Mouse (Mus musculus): ENCODE measurements around the gene Grin2a. TPM values are rescaled to one million over a fixed set of nuclear protein-coding genes. Genes with fewer than 3 reads are reported as not detected.

The Grin2a gene
- polyA plus RNA-seq, 2 experiments: not detected

DNA sequence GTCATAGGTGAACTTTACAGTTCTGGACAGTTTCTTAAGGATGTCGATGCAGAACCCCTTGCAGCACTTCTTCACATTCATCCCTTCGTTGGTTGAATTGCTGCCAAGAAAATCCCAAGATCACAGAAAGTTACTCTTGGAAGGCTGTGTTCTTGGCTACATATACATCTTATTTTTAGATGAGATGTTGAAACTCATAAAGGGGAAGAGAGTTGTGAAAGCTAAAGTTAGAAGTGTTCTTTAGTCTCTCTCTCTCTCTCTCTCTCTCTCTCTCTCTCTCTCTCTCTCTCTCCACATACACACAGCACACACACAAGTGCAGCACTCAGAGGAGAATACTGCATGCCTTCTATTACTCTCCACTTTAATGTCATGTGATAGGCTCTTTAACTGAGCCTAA lies 331.9 kb downstream of the Grin2a start:
- H3K27me3 ChIP-seq (ENCODE audit: control insufficient read depth, insufficient read depth, low read length): no peaks in the 10 kb centered on the region
- H3K36me3 ChIP-seq (replicated peaks; ENCODE audit: control insufficient read depth, insufficient read depth, low read depth): no peaks in the 10 kb centered on the region
- DNase-seq (ENCODE audit: low read depth in 3 of 3, low spot score in 3 of 3) (no peak), ATAC-seq (ENCODE audit: insufficient read depth) (no peak)
- H3K9ac ChIP-seq (replicated peaks): no peak overlapping the region
- H3K4me3 ChIP-seq (ENCODE audit: insufficient read depth in 1 of 2, low read depth in 2 of 2, low read length in 2 of 2): no peak overlapping the region
- H3K9me3 ChIP-seq (ENCODE audit: control insufficient read depth, low read length): no peaks in the 10 kb centered on the region
- no peak overlapping the region for H3K27ac ChIP-seq
- WGBS (ENCODE audit: insufficient replicate concordance): 62% methylated on average over 2 of the region's 2 CpGs
- TF ChIP-seq CTCF (IDR thresholded peaks at IDR 0.05; ENCODE audit: low read depth) (no peak), EP300 (IDR thresholded peaks at IDR 0.05; ENCODE audit: low read depth) (no peak)
- H3K4me2 ChIP-seq (ENCODE audit: low read depth): no peak overlapping the region
- no peaks in the 10 kb centered on the region for H3K4me1 ChIP-seq (replicated peaks; ENCODE audit: control insufficient read depth in 2 of 2, insufficient read depth in 2 of 2, low read length in 1 of 2)

DNA sequence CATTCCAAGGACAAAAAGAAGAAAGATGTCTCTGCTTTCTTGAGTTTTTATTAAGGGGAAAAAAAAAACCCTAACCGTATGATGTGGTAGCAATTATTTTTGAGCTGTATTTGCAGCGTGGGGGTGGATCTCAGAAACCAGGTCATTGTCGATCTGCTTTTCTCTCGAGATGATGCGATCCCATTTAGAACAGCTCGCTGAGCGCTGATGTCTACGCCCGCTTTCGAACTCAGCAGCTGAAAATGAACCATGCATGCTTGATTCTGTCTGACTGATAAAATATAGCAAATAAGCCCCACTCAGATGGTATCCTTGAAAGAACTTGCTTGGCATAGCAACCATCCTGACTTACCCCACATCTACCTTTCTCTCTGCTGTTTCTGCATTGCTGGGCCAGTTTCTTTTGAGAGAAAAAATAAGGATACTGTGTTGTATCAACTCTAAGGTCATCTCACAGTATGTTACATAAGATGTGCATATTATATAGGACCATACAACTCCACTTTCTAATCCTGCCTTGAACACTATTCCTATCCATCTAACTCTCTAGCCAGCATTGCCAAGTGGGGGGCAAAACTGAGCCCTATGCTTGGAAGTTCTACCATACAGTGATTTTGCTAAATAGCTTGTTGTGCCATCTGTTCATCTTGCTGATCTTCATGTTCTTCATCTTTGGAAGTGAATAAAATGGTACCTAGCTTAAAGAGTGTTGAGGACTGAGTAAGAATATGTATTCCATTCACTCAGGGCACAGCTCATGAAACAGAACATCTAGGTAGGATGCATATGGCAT lies 369.5 kb downstream of the Grin2a start:
- ATAC-seq (ENCODE audit: insufficient read depth) (no peak), DNase-seq (ENCODE audit: low read depth in 3 of 3, low spot score in 3 of 3) (no peak)
- no peaks in the 10 kb centered on the region for H3K9me3 ChIP-seq (ENCODE audit: control insufficient read depth, low read length)
- no peak overlapping the region for H3K4me3 ChIP-seq (ENCODE audit: insufficient read depth in 1 of 2, low read depth in 2 of 2, low read length in 2 of 2)
- no peaks in the 10 kb centered on the region for H3K36me3 ChIP-seq (replicated peaks; ENCODE audit: control insufficient read depth, insufficient read depth, low read depth)
- H3K27me3 ChIP-seq (ENCODE audit: control insufficient read depth, insufficient read depth, low read length): no peaks in the 10 kb centered on the region
- TF ChIP-seq CTCF (IDR thresholded peaks at IDR 0.05; ENCODE audit: low read depth): no peak
- no peak for TF ChIP-seq EP300 (IDR thresholded peaks at IDR 0.05; ENCODE audit: low read depth)
- 77% methylated on average over 10 of the region's 10 CpGs for WGBS (ENCODE audit: insufficient replicate concordance)
- no peak overlapping the region for H3K27ac ChIP-seq
- no peaks in the 10 kb centered on the region for H3K4me1 ChIP-seq (replicated peaks; ENCODE audit: control insufficient read depth in 2 of 2, insufficient read depth in 2 of 2, low read length in 1 of 2)
- H3K4me2 ChIP-seq (ENCODE audit: low read depth): no peak overlapping the region
- H3K9ac ChIP-seq (replicated peaks): no peak overlapping the region

DNA sequence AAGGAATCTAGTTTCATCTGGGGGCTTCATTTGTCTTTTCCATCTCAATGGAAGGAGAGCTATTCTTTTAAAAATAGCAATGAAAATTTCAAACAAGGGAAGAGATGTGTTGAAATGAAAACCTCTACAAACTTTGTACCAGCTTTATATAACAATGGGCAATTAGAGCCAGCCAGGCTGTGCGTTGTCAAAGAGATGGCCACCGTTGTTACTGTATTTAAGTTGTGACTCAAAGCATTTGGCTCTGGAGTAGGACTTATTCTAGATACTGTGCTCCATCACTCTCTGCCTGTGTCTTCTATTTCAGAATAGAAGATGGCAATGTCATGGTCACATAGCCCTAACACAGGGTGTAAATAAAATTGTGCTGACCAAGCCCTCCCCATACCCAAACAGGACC lies 371.0 kb downstream of the Grin2a start:
- H3K27ac ChIP-seq: no peak overlapping the region
- WGBS (ENCODE audit: insufficient replicate concordance): 80% methylated on average over 2 of the region's 2 CpGs
- H3K27me3 ChIP-seq (ENCODE audit: control insufficient read depth, insufficient read depth, low read length): no peaks in the 10 kb centered on the region
- no peaks in the 10 kb centered on the region for H3K36me3 ChIP-seq (replicated peaks; ENCODE audit: control insufficient read depth, insufficient read depth, low read depth)
- H3K9me3 ChIP-seq (ENCODE audit: control insufficient read depth, low read length): no peaks in the 10 kb centered on the region
- no peaks in the 10 kb centered on the region for H3K4me1 ChIP-seq (replicated peaks; ENCODE audit: control insufficient read depth in 2 of 2, insufficient read depth in 2 of 2, low read length in 1 of 2)
- no peak overlapping the region for H3K4me3 ChIP-seq (ENCODE audit: insufficient read depth in 1 of 2, low read depth in 2 of 2, low read length in 2 of 2)
- no peak for ATAC-seq (ENCODE audit: insufficient read depth)
- TF ChIP-seq CTCF (IDR thresholded peaks at IDR 0.05; ENCODE audit: low read depth): no peak
- DNase-seq (ENCODE audit: low read depth in 3 of 3, low spot score in 3 of 3): no peak
- H3K4me2 ChIP-seq (ENCODE audit: low read depth): no peak overlapping the region
- H3K9ac ChIP-seq (replicated peaks): no peak overlapping the region

DNA sequence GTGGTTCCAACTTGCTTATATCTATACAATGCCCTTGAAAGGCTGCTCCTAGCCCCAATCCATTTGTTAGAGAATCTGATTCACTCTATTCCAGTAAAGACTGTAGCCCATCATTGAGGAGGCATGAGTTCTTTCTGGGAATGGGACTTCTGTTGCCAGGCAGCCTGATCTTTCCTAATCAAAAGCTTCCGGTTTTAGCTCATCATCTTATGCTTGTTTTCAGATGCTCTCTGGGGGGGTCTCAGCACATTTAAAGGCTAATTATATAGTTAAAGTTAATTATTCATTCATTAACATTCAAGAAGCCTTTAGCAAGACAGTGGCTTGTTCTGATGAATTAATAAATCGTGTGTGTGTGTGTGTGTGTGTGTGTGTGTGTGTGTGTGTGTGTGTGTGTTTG lies 377.2 kb downstream of the Grin2a start:
- Histone ChIP-seq H3K36me3 (replicated peaks; ENCODE audit: control insufficient read depth, insufficient read depth, low read depth) (no peaks in the 10 kb centered on the region), H3K4me2 (ENCODE audit: low read depth) (no peak overlapping the region), H3K27me3 (ENCODE audit: control insufficient read depth, insufficient read depth, low read length) (no peaks in the 10 kb centered on the region), H3K9ac (replicated peaks) (no peak overlapping the region), H3K9me3 (ENCODE audit: control insufficient read depth, low read length) (no peaks in the 10 kb centered on the region), H3K27ac (no peak overlapping the region), H3K4me1 (replicated peaks; ENCODE audit: control insufficient read depth in 2 of 2, insufficient read depth in 2 of 2, low read length in 1 of 2) (no peaks in the 10 kb centered on the region), H3K4me3 (ENCODE audit: insufficient read depth in 1 of 2, low read depth in 2 of 2, low read length in 2 of 2) (no peak overlapping the region)
- WGBS (ENCODE audit: insufficient replicate concordance): 54% methylated on average over 2 of the region's 2 CpGs
- DNase-seq (ENCODE audit: low read depth in 3 of 3, low spot score in 3 of 3) (no peak), ATAC-seq (ENCODE audit: insufficient read depth) (no peak)
- no peak for TF ChIP-seq EP300 (IDR thresholded peaks at IDR 0.05; ENCODE audit: low read depth)
- no peak for TF ChIP-seq CTCF (IDR thresholded peaks at IDR 0.05; ENCODE audit: low read depth)

DNA sequence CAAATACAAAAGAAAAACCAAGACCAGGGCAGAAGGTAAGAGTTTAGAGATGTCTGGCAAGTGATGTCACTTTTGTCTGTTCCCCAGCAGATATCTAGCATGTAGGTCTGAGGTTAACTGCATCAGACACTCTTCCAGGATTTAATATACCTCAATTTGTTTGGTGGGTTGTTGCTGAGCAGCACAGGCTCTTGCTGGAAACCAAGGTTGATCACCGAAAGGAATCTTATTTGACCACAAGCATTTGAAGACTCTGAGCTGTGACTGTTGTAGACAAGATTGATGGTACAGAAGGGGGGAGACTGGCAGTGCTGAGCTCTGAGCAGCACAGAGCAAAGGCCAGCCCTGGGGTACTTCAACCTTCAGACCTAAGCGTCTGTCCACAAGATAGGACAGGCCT lies 378.1 kb downstream of the Grin2a start:
- H3K4me3 ChIP-seq (ENCODE audit: insufficient read depth in 1 of 2, low read depth in 2 of 2, low read length in 2 of 2): no peak overlapping the region
- H3K9me3 ChIP-seq (ENCODE audit: control insufficient read depth, low read length): no peaks in the 10 kb centered on the region
- no peak overlapping the region for H3K4me2 ChIP-seq (ENCODE audit: low read depth)
- WGBS (ENCODE audit: insufficient replicate concordance): 62% methylated on average over 2 of the region's 2 CpGs
- H3K4me1 ChIP-seq (replicated peaks; ENCODE audit: control insufficient read depth in 2 of 2, insufficient read depth in 2 of 2, low read length in 1 of 2): no peaks in the 10 kb centered on the region
- no peaks in the 10 kb centered on the region for H3K27me3 ChIP-seq (ENCODE audit: control insufficient read depth, insufficient read depth, low read length)
- no peak for TF ChIP-seq EP300 (IDR thresholded peaks at IDR 0.05; ENCODE audit: low read depth)
- no peak for TF ChIP-seq CTCF (IDR thresholded peaks at IDR 0.05; ENCODE audit: low read depth)
- H3K36me3 ChIP-seq (replicated peaks; ENCODE audit: control insufficient read depth, insufficient read depth, low read depth): no peaks in the 10 kb centered on the region
- H3K9ac ChIP-seq (replicated peaks): no peak overlapping the region
- no peak overlapping the region for H3K27ac ChIP-seq
- DNase-seq (ENCODE audit: low read depth in 3 of 3, low spot score in 3 of 3) (no peak), ATAC-seq (ENCODE audit: insufficient read depth) (no peak)

All from liver, embryonic 14.5 days (tissue).